Mouse (Mus musculus): ENCODE measurements around the gene Yipf6. TPM values are rescaled to one million over a fixed set of nuclear protein-coding genes. Genes with fewer than 3 reads are reported as not detected.

The Yipf6 gene
- 145 TPM for polyA plus RNA-seq (2014; fragmentation: Illumina TruSeq; extraction: RNeasy Lipid Tissue Mini Kit (QIAGEN cat#74804); ENCODE audit: low read depth, low replicate concordance)

GRCm38 (mm10) chrX:98936101-98936500, at the start of gene Yipf6:
TSS of gene Yipf6 (plus strand) at chrX:98936316.

GRCm38 (mm10) chrX:98890406-98891116, 45.6 kb upstream of the Yipf6 start, which contains the start of gene Ophn1:
TSS of gene Ophn1 (minus strand) at chrX:98891025.

Other genes with a start within 250 kb of the Yipf6 start
- 15.5 TPM for gene Ophn1, start 45.3 kb upstream of the Yipf6 start, polyA plus RNA-seq (2014; fragmentation: Illumina TruSeq; extraction: RNeasy Lipid Tissue Mini Kit (QIAGEN cat#74804); ENCODE audit: low read depth, low replicate concordance)
- 15.4 TPM for gene Stard8, start 66.9 kb downstream of the Yipf6 start, polyA plus RNA-seq (2014; fragmentation: Illumina TruSeq; extraction: RNeasy Lipid Tissue Mini Kit (QIAGEN cat#74804); ENCODE audit: low read depth, low replicate concordance)
- 3.8 TPM for gene Efnb1, start 199.8 kb downstream of the Yipf6 start, polyA plus RNA-seq (2014; fragmentation: Illumina TruSeq; extraction: RNeasy Lipid Tissue Mini Kit (QIAGEN cat#74804); ENCODE audit: low read depth, low replicate concordance)